Mouse (Mus musculus): ENCODE measurements around the gene Nanog. TPM values are rescaled to one million over a fixed set of nuclear protein-coding genes. Genes with fewer than 3 reads are reported as not detected.

The Nanog gene
- polyA plus RNA-seq, 1 experiment: 0.10 TPM

DNA sequence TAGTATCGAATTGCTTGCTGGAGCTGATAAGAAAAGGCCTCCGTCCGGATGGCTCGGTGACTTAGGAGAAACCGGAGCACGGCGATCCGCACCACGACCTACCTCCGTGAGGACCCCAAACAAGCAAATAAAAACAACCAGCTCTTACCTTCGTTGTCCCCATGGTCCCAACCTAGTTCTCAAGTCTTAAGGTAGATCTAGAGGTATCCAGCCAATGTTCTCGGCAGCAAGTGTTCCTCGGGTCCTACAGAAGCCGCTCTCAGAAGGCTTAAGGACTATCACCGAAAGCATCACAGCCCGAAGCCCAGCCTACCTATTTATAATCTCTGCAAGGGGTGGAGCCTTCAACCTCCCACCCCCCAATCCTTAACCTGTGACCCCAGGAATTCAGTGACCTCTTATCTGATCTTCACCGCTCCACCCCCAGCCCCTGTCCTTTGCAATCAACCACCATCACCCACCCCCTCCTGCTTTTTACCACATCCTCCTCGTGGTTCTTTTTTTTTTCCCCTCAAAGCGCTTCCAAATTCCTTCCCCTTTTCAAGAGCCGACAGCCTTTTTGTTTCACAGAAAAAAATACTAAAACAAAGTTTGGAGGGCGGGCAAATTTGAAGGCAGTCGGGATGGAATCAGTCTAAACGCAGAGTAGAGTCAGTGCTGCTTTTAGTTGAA, 35.1 kb downstream of the Nanog start:
- H3K4me3 ChIP-seq: peak overlapping the region; percentile 19
- H3K79me2 ChIP-seq (ENCODE audit: control insufficient read depth, insufficient read depth): no peaks in the 10 kb centered on the region
- H3K27me3 ChIP-seq (ENCODE audit: control insufficient read depth, insufficient read depth, insufficient read length): no peaks in the 10 kb centered on the region
- TF ChIP-seq CEBPB (IDR thresholded peaks at IDR 0.05; ENCODE audit: insufficient read depth, poor library complexity, severe bottlenecking) (no peak), TCF3 (IDR thresholded peaks at IDR 0.05; ENCODE audit: insufficient read length, low read depth) (no peak), E2F4 (IDR thresholded peaks at IDR 0.05; ENCODE audit: insufficient read depth) (no peak), REST (IDR thresholded peaks at IDR 0.05; ENCODE audit: insufficient read depth, insufficient read length) (no peak), MYOG (IDR thresholded peaks at IDR 0.05; ENCODE audit: control insufficient read depth in 1 of 3, insufficient read depth in 1 of 3, insufficient read length in 2 of 3, low read depth in 2 of 3) (no peak), POLR2AphosphoS2 (IDR thresholded peaks at IDR 0.05; ENCODE audit: insufficient read length, low read depth) (no peak), MYOD1 (IDR thresholded peaks at IDR 0.05; ENCODE audit: control insufficient read depth in 1 of 3, insufficient read length in 2 of 3, low read depth in 2 of 3) (no peak)
- H3ac ChIP-seq (ENCODE audit: control insufficient read depth, insufficient read length): no peak overlapping the region
- H3K36me3 ChIP-seq (ENCODE audit: control insufficient read depth, insufficient read depth): no peaks in the 10 kb centered on the region
- H3K4me2 ChIP-seq (ENCODE audit: low read depth): peak overlapping the region; percentile 56

DNA sequence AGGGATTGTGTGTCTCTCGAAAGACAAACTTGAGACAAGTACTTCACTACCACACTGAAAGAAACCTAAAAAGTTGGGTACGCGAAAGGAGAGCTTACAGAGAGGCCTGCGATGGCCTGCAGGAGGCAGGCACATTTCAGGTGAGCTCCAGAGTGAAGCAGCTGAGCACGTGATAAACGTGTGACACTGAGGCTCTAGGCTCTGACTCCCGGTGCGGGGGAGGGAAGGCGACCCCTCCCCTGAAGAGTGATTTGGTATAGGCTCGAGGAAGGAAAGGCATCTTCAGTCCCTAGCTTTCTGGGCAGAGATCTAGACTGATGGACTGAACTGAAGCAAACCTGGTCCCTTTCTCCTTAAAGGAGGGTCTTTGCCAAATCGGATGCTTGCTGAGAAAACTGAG, 36.1 kb downstream of the Nanog start:
- Histone ChIP-seq H3K4me3 (no peak overlapping the region), H3K4me2 (ENCODE audit: low read depth) (no peak overlapping the region), H3K27me3 (ENCODE audit: control insufficient read depth, insufficient read depth, insufficient read length) (no peaks in the 10 kb centered on the region), H3K36me3 (ENCODE audit: control insufficient read depth, insufficient read depth) (no peaks in the 10 kb centered on the region), H3ac (ENCODE audit: control insufficient read depth, insufficient read length) (no peak overlapping the region), H3K79me2 (ENCODE audit: control insufficient read depth, insufficient read depth) (no peaks in the 10 kb centered on the region)
- TF ChIP-seq USF1 (IDR thresholded peaks at IDR 0.05; ENCODE audit: low read depth) (no peak), TCF12 (IDR thresholded peaks at IDR 0.05; ENCODE audit: insufficient read depth, poor library complexity, severe bottlenecking) (no peak), TCF3 (IDR thresholded peaks at IDR 0.05; ENCODE audit: insufficient read length, low read depth) (no peak), MYOD1 (IDR thresholded peaks at IDR 0.05; ENCODE audit: control insufficient read depth in 1 of 3, insufficient read length in 2 of 3, low read depth in 2 of 3) (no peak), MYOG (IDR thresholded peaks at IDR 0.05; ENCODE audit: control insufficient read depth in 1 of 3, insufficient read depth in 1 of 3, insufficient read length in 2 of 3, low read depth in 2 of 3) (no peak), REST (IDR thresholded peaks at IDR 0.05; ENCODE audit: insufficient read depth, insufficient read length) (no peak), CEBPB (IDR thresholded peaks at IDR 0.05; ENCODE audit: insufficient read depth, poor library complexity, severe bottlenecking) (no peak), POLR2AphosphoS2 (IDR thresholded peaks at IDR 0.05; ENCODE audit: insufficient read length, low read depth) (no peak), POLR2A (IDR thresholded peaks at IDR 0.05; ENCODE audit: insufficient read length, low read depth) (no peak), MAX (IDR thresholded peaks at IDR 0.05; ENCODE audit: low read depth) (no peak), E2F4 (IDR thresholded peaks at IDR 0.05; ENCODE audit: insufficient read depth) (no peak), SRF (IDR thresholded peaks at IDR 0.05; ENCODE audit: control insufficient read depth, insufficient read length, low read depth) (no peak)

DNA sequence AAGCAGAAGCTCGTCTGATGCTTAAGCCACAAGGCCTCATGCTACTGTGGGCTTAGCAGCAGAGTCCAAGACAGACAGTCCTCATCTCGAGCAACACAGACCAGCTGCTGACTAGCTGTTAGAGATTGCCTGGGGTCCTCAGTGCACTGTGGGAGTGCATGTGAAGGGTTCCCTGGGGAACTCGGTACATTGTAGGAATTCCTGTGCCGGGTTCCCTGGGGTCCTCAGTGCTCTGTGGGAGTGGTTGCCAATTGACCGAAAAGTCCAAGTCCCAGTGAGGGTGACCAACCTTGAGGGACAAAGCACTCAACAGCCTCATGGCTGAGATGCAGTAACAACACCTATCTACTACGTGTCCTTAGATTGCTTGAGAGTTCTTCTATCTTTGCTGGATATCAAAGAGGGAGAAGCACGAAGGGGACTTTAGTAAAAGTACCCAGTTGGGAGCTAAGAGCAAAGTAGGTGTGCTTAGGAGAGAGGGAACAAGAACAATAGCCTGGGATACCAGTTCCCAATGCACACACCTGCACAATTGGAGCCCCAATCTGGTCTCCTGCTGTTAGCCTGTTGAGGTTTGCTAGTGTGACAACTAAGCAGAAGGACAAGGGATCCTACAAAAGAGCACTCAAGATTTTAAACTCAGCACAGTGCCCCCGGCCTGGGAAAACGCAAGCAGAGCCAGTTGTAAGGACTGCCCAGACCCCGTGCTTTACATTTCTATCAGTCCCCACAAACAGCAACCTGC, 37.4 kb downstream of the Nanog start:
- Histone ChIP-seq H3K4me2 (ENCODE audit: low read depth) (no peak overlapping the region), H3K27me3 (ENCODE audit: control insufficient read depth, insufficient read depth, insufficient read length) (no peaks in the 10 kb centered on the region), H3K36me3 (ENCODE audit: control insufficient read depth, insufficient read depth) (no peaks in the 10 kb centered on the region), H3K4me3 (no peak overlapping the region), H3ac (ENCODE audit: control insufficient read depth, insufficient read length) (no peak overlapping the region), H3K79me2 (ENCODE audit: control insufficient read depth, insufficient read depth) (no peaks in the 10 kb centered on the region)
- TF ChIP-seq USF1 (IDR thresholded peaks at IDR 0.05; ENCODE audit: low read depth): no peak
- TF ChIP-seq SRF (IDR thresholded peaks at IDR 0.05; ENCODE audit: control insufficient read depth, insufficient read length, low read depth): no peak
- no peak for TF ChIP-seq REST (IDR thresholded peaks at IDR 0.05; ENCODE audit: insufficient read depth, insufficient read length)
- TF ChIP-seq E2F4 (IDR thresholded peaks at IDR 0.05; ENCODE audit: insufficient read depth): no peak
- TF ChIP-seq MYOG (IDR thresholded peaks at IDR 0.05; ENCODE audit: control insufficient read depth in 1 of 3, insufficient read depth in 1 of 3, insufficient read length in 2 of 3, low read depth in 2 of 3): no peak
- TF ChIP-seq TCF3 (IDR thresholded peaks at IDR 0.05; ENCODE audit: insufficient read length, low read depth): no peak
- TF ChIP-seq POLR2AphosphoS2 (IDR thresholded peaks at IDR 0.05; ENCODE audit: insufficient read length, low read depth): no peak
- no peak for TF ChIP-seq MYOD1 (IDR thresholded peaks at IDR 0.05; ENCODE audit: control insufficient read depth in 1 of 3, insufficient read length in 2 of 3, low read depth in 2 of 3)
- TF ChIP-seq CEBPB (IDR thresholded peaks at IDR 0.05; ENCODE audit: insufficient read depth, poor library complexity, severe bottlenecking): no peak
- TF ChIP-seq POLR2A (IDR thresholded peaks at IDR 0.05; ENCODE audit: insufficient read length, low read depth): no peak
- TF ChIP-seq TCF12 (IDR thresholded peaks at IDR 0.05; ENCODE audit: insufficient read depth, poor library complexity, severe bottlenecking): no peak
- no peak for TF ChIP-seq MAX (IDR thresholded peaks at IDR 0.05; ENCODE audit: low read depth)

DNA sequence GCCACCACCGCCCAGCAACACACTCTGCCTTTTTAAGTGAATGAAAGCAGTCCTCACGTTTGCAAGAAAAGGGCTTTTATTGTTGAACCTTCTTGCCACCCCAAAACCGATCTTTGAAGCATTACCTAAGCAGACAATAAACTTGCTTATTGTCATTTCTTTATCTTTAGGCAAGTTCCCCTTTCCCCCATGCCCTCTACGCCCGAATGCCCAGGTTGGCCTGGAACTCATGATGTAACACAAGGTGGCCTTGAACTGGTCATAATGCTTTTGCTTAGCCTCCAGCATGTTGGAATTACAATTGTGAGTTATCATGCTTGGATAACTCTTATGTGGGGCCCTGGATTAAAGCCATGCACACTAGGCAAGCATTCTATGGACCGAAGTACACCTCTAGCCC, 43.3 kb downstream of the Nanog start:
- Histone ChIP-seq H3K27me3 (ENCODE audit: control insufficient read depth, insufficient read depth, insufficient read length) (no peaks in the 10 kb centered on the region), H3K79me2 (ENCODE audit: control insufficient read depth, insufficient read depth) (no peaks in the 10 kb centered on the region), H3K4me2 (ENCODE audit: low read depth) (no peak overlapping the region), H3K36me3 (ENCODE audit: control insufficient read depth, insufficient read depth) (no peaks in the 10 kb centered on the region), H3K4me3 (no peak overlapping the region), H3ac (ENCODE audit: control insufficient read depth, insufficient read length) (no peak overlapping the region)
- no peak for TF ChIP-seq POLR2A (IDR thresholded peaks at IDR 0.05; ENCODE audit: insufficient read length, low read depth)
- no peak for TF ChIP-seq TCF3 (IDR thresholded peaks at IDR 0.05; ENCODE audit: insufficient read length, low read depth)
- no peak for TF ChIP-seq MAX (IDR thresholded peaks at IDR 0.05; ENCODE audit: low read depth)
- TF ChIP-seq USF1 (IDR thresholded peaks at IDR 0.05; ENCODE audit: low read depth): no peak
- no peak for TF ChIP-seq REST (IDR thresholded peaks at IDR 0.05; ENCODE audit: insufficient read depth, insufficient read length)
- TF ChIP-seq POLR2AphosphoS2 (IDR thresholded peaks at IDR 0.05; ENCODE audit: insufficient read length, low read depth): no peak
- TF ChIP-seq MYOG (IDR thresholded peaks at IDR 0.05; ENCODE audit: control insufficient read depth in 1 of 3, insufficient read depth in 1 of 3, insufficient read length in 2 of 3, low read depth in 2 of 3): no peak
- TF ChIP-seq E2F4 (IDR thresholded peaks at IDR 0.05; ENCODE audit: insufficient read depth): no peak
- no peak for TF ChIP-seq CEBPB (IDR thresholded peaks at IDR 0.05; ENCODE audit: insufficient read depth, poor library complexity, severe bottlenecking)
- no peak for TF ChIP-seq SRF (IDR thresholded peaks at IDR 0.05; ENCODE audit: control insufficient read depth, insufficient read length, low read depth)
- no peak for TF ChIP-seq MYOD1 (IDR thresholded peaks at IDR 0.05; ENCODE audit: control insufficient read depth in 1 of 3, insufficient read length in 2 of 3, low read depth in 2 of 3)
- TF ChIP-seq TCF12 (IDR thresholded peaks at IDR 0.05; ENCODE audit: insufficient read depth, poor library complexity, severe bottlenecking): no peak

Data from myocyte (in vitro differentiated cells).